Mouse (Mus musculus): ENCODE data around the gene Alpl.

The Alpl gene

GRCm38 (mm10) chr4:137698076-137698985 lies 97.9 kb downstream of the Alpl start:
- TF ChIP-seq POU5F1 (IDR thresholded peaks at IDR 0.05; ENCODE audit: borderline replicate concordance, low read length) (no peak), NANOG (IDR thresholded peaks at IDR 0.05; ENCODE audit: borderline replicate concordance, low read length) (no peak), CTCF (conservative IDR thresholded peaks at IDR 0.05; ENCODE audit: low read length) (no peak)
- Histone ChIP-seq H3K27me3 (ENCODE audit: insufficient read depth, low read length) (0 out of 2 replicates have a peak, but pooled peaks cover 5% of the 10 kb centered on the region), H3K4me1 (replicated peaks; ENCODE audit: low read depth, low read length) (peaks cover 61% of the 10 kb centered on the region), H3K4me3 (replicated peaks; ENCODE audit: low read length) (peak overlapping the region; percentile 35; the same call in 1 of the 2 replicates), H3K36me3 (ENCODE audit: insufficient read depth, low read length) (no peaks in the 10 kb centered on the region), H3K9me3 (ENCODE audit: low read length) (no peaks in the 10 kb centered on the region)

GRCm38 (mm10) chr4:137697156-137697885 lies 98.9 kb downstream of the Alpl start:
- peak overlapping the region; percentile 35; the same call in 1 of the 2 replicates for H3K4me3 ChIP-seq (replicated peaks; ENCODE audit: low read length)
- no peak for TF ChIP-seq CTCF (conservative IDR thresholded peaks at IDR 0.05; ENCODE audit: low read length)

GRCm38 (mm10) chr4:137695900-137696299 lies 100.3 kb downstream of the Alpl start:
- Histone ChIP-seq H3K9me3 (ENCODE audit: low read length) (no peaks in the 10 kb centered on the region), H3K27me3 (ENCODE audit: insufficient read depth, low read length) (0 out of 2 replicates have a peak, but pooled peaks cover 3% of the 10 kb centered on the region), H3K4me1 (replicated peaks; ENCODE audit: low read depth, low read length) (peaks cover 73% of the 10 kb centered on the region), H3K4me3 (replicated peaks; ENCODE audit: low read length) (no peak overlapping the region), H3K36me3 (ENCODE audit: insufficient read depth, low read length) (no peaks in the 10 kb centered on the region)
- TF ChIP-seq POU5F1 (IDR thresholded peaks at IDR 0.05; ENCODE audit: borderline replicate concordance, low read length), result no peak

More at GRCm38 (mm10) chr4:137697156-137697885, 98.9 kb downstream of the Alpl start:
- Histone ChIP-seq H3K4me1 (replicated peaks; ENCODE audit: low read depth, low read length) (peaks cover 71% of the 10 kb centered on the region), H3K36me3 (ENCODE audit: insufficient read depth, low read length) (no peaks in the 10 kb centered on the region), H3K27me3 (ENCODE audit: insufficient read depth, low read length) (0 out of 2 replicates have a peak, but pooled peaks cover 3% of the 10 kb centered on the region), H3K9me3 (ENCODE audit: low read length) (no peaks in the 10 kb centered on the region)

- no peak overlapping the region for H3K4me3 ChIP-seq (replicated peaks; ENCODE audit: low read length)
- no peaks in the 10 kb centered on the region for H3K36me3 ChIP-seq (ENCODE audit: insufficient read depth, low read length)
- 0 out of 2 replicates have a peak, but pooled peaks cover 3% of the 10 kb centered on the region for H3K27me3 ChIP-seq (ENCODE audit: insufficient read depth, low read length)
- no peaks in the 10 kb centered on the region for H3K9me3 ChIP-seq (ENCODE audit: low read length)
- TF ChIP-seq NANOG (IDR thresholded peaks at IDR 0.05; ENCODE audit: borderline replicate concordance, low read length) (no peak), CTCF (conservative IDR thresholded peaks at IDR 0.05; ENCODE audit: low read length) (no peak), POU5F1 (IDR thresholded peaks at IDR 0.05; ENCODE audit: borderline replicate concordance, low read length) (no peak)
- H3K4me1 ChIP-seq (replicated peaks; ENCODE audit: low read depth, low read length), result peaks cover 72% of the 10 kb centered on the region
Measured at GRCm38 (mm10) chr4:137695300-137695699, 100.9 kb downstream of the Alpl start.

GRCm38 (mm10) chr4:137692107-137692902 lies 103.9 kb downstream of the Alpl start:
- TF ChIP-seq POU5F1 (IDR thresholded peaks at IDR 0.05; ENCODE audit: borderline replicate concordance, low read length) (no peak), NANOG (IDR thresholded peaks at IDR 0.05; ENCODE audit: borderline replicate concordance, low read length) (no peak), CTCF (conservative IDR thresholded peaks at IDR 0.05; ENCODE audit: low read length) (no peak)
- no peaks in the 10 kb centered on the region for H3K36me3 ChIP-seq (ENCODE audit: insufficient read depth, low read length)
- no peaks in the 10 kb centered on the region for H3K9me3 ChIP-seq (ENCODE audit: low read length)
- peaks cover 60% of the 10 kb centered on the region for H3K4me1 ChIP-seq (replicated peaks; ENCODE audit: low read depth, low read length)
- no peak overlapping the region for H3K4me3 ChIP-seq (replicated peaks; ENCODE audit: low read length)
- no peaks in the 10 kb centered on the region for H3K27me3 ChIP-seq (ENCODE audit: insufficient read depth, low read length)

Data from E14TG2a.4 (cell line).